Mouse (Mus musculus) left cerebral cortex, postnatal 10 days (tissue): Measurements from ENCODE around the gene Vmn1r192. TPM values are rescaled to one million over a fixed set of nuclear protein-coding genes. Genes with fewer than 3 reads are reported as not detected.
"Not testable (repeated sequence)": the region's sequence is repeated elsewhere in the genome, so short reads cannot be mapped to it uniquely, and the experiment has no call there.

Experiments
- DNase-seq, 2 experiments: peaks; one replicate each; pipeline ENCODE4 v3.0.0; 2021 to 2022; ENCODE audit warnings: low spot score in 2 of 2, mixed read lengths in 1 of 2; ENCODE audit errors: extremely low spot score in 1 of 2
- intact Hi-C: fragments of 180-260 bp; cut with DNase I; formaldehyde crosslinking; loops from one replicate; pipeline ENCODE4 v1.15.1; 2025
- microRNA-seq: library from miRNA; unstranded; fragments of <30 nt; microRNA quantifications from one replicate; pipeline ENCODE4 v1.2.0, GENCODE M21; 2022
- total RNA-seq, 2 experiments: library from RNA; stranded (reverse); gene quantifications; 2 replicates each; pipeline ENCODE4 v1.2.3; 2021

Gene Vmn1r192
- total RNA-seq: not detected

GRCm38 (mm10) chr13:22191041-22191440, at the start of gene Vmn1r192:
Gene Vmn1r192 (minus strand): TSS chr13:22191141.
- intact Hi-C loops: no loop called here
- no peak for DNase-seq

GRCm38 (mm10) chr13:22223060-22223459, 32.1 kb upstream of the Vmn1r192 start, which contains the start of gene Vmn1r193:
Gene Vmn1r193 (minus strand): TSS chr13:22223160.
- intact Hi-C loops, DNase-seq: not testable (repeated sequence)

DNA sequence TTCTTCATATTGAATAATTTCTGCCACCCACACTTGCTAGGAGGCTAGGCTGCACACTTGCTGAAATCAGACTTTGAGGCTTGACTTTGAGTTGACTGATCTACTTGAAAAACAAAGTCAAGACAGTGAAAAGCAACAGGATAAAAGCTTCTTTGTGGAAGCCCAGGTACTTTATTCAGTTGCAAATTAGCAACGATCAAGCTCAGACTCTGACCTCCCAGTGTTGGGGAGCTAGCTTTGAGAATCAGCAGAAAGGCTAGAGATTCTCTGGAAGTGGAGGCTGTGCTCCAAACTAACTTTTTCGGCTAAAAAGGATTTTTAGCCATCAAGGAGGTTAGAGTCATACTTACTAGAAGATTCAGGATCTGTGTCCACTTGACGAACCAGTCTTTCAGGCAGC, 1.8 kb upstream of the Vmn1r192 start:
- intact Hi-C loops, DNase-seq: not testable (repeated sequence)

DNA sequence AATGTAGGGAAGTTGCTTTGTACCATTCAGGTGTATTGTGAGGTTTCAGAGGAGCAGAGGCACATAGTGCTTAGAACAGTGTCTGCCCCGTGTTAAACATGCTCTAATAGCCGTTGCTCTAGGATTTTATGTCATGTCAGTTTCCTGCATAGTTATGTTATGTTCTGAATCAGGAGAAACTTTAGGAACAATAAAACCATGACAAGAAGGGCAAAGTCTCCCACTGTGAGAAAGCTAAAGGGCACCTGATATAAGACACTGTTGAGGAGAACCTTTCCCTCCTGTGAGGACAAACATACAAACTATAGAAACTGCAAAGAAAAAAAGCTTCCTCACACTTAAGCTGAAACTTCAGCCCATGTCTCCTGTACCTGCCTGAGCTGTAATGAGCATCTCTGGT, 556 bp downstream of the Vmn1r192 start:
- no peak for DNase-seq
- intact Hi-C loops: no loop called here

GRCm38 (mm10) chr13:22189313-22189712, 1.6 kb downstream of the Vmn1r192 start:
- intact Hi-C loops: no loop called here
- DNase-seq: no peak

GRCm38 (mm10) chr13:22183869-22184268, 7.1 kb downstream of the Vmn1r192 start, which contains the start of gene Vmn1r191:
Gene Vmn1r191 (minus strand): TSS chr13:22183969.
- intact Hi-C loops: no loop called here

DNA sequence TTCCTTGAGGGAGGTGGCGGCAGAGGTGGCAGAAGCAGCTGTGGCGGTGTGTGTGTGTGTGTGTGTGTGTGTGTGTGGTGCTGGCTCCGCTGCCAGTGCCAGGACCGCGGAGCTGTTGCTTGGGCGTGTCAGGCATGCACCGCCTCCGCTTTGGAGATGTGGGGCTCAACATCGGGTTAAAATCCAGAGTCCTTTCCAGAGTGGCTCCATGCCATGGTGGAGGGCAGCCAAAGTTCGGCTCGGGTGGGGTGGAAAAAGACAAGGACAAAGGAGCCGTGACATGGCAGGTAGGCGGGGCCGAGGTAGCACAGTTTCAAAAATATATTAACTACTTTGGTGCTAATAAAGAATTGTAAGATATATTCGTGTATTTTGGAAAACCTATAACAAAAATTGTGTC, 22.5 kb downstream of the Vmn1r192 start:
- peak in 1 of 2 experiments; percentile 16 for DNase-seq
- intact Hi-C loops: no loop called here

More at GRCm38 (mm10) chr13:22183869-22184268, 7.1 kb downstream of the Vmn1r192 start, which contains the start of gene Vmn1r191:
- DNase-seq: no peak

GRCm38 (mm10) chr13:22136495-22137293, 54.2 kb downstream of the Vmn1r192 start:
- intact Hi-C loops, DNase-seq: not testable (repeated sequence)

Small RNA genes within 50 kb of the gene (microRNA-seq; reads per million reads assigned to microRNA genes)
- gene Gm23282: not detected
- gene Gm25084: not detected

Other genes with a start within 250 kb of the Vmn1r192 start
- gene Zfp184, start 246.0 kb downstream of the Vmn1r192 start, total RNA-seq: 1 to 10 TPM; 3.9 to 5.1 TPM
- not detected for gene Pom121l2, start 209.9 kb downstream of the Vmn1r192 start, total RNA-seq
- under 1 TPM in 1 of 2 experiments, not detected in 1; 0.55 TPM for gene Prss16, start 181.4 kb downstream of the Vmn1r192 start, total RNA-seq
- 10 to 100 TPM; 37.9 to 54.9 TPM for gene Hist1h2ah, start 155.6 kb downstream of the Vmn1r192 start, total RNA-seq
- 10 to 100 TPM; 38.0 to 50.2 TPM for gene Hist1h2bk, start 155.3 kb downstream of the Vmn1r192 start, total RNA-seq
- 10 to 100 TPM; 45.9 to 47.6 TPM for gene Hist1h4i, start 149.8 kb downstream of the Vmn1r192 start, total RNA-seq
- gene Hist1h2ag, start 148.2 kb downstream of the Vmn1r192 start, total RNA-seq: 10 to 100 TPM; 26.2 to 28.0 TPM
- 10 to 100 TPM; 21.4 to 25.6 TPM for gene Hist1h2bj, start 147.9 kb downstream of the Vmn1r192 start, total RNA-seq
- not detected for gene Vmn1r188, start 106.7 kb downstream of the Vmn1r192 start, total RNA-seq
- not detected for gene Vmn1r189, start 85.3 kb downstream of the Vmn1r192 start, total RNA-seq
- not detected for gene Vmn1r191, start 7.2 kb downstream of the Vmn1r192 start, total RNA-seq
- gene Vmn1r193, start 32.0 kb upstream of the Vmn1r192 start, total RNA-seq: not detected
- not detected for gene Vmn1r194, start 53.1 kb upstream of the Vmn1r192 start, total RNA-seq
- gene Vmn1r195, start 79.4 kb upstream of the Vmn1r192 start, total RNA-seq: not detected
- gene Vmn1r196, start 98.8 kb upstream of the Vmn1r192 start, total RNA-seq: not detected
- not detected for gene Vmn1r197, start 133.4 kb upstream of the Vmn1r192 start, total RNA-seq
- gene Vmn1r198, start 159.2 kb upstream of the Vmn1r192 start, total RNA-seq: not detected
- gene Vmn1r199, start 188.7 kb upstream of the Vmn1r192 start, total RNA-seq: not detected
- not detected for gene Vmn1r200, start 199.2 kb upstream of the Vmn1r192 start, total RNA-seq